Mouse (Mus musculus) limb, embryonic 11.5 days (tissue): ENCODE results near the gene Ppara. TPM values are rescaled to one million over a fixed set of nuclear protein-coding genes. Genes with fewer than 3 reads are reported as not detected.

ENCODE experiments used
- ATAC-seq: fragments of 200-750 bp; cut with Nextera tagmentation; 2 replicates; pipeline ENCODE4 v1.8.0; 2017; ENCODE audit warnings: low read depth; ENCODE audit not compliant: insufficient number of reproducible peaks, low FRiP score, low TSS enrichment
- DNase-seq: peaks from one replicate; pipeline ENCODE4 v3.0.0-alpha.2; 2015; ENCODE audit warnings: low spot score
- H3K27ac ChIP-seq: fragments of 300-500 bp; sonication (generic); replicated peaks from 2 replicates; pipeline ENCODE4 v1.5.1; 2014; ENCODE audit warnings: low read depth, mild to moderate bottlenecking, low read length
- H3K27me3 ChIP-seq: fragments of 300-500 bp; sonication (generic); 2 replicates; pipeline ENCODE4 v1.6.1; 2014; ENCODE audit warnings: mild to moderate bottlenecking, low read length, mixed read lengths; ENCODE audit not compliant: control insufficient read depth, insufficient read depth
- H3K36me3 ChIP-seq: fragments of 300-500 bp; sonication (generic); 2 replicates; pipeline ENCODE4 v1.6.1; 2014; ENCODE audit warnings: mild to moderate bottlenecking, low read length, moderate library complexity, mixed read lengths; ENCODE audit not compliant: control insufficient read depth, insufficient read depth
- H3K4me1 ChIP-seq: fragments of 300-500 bp; sonication (generic); 2 replicates; pipeline ENCODE4 v1.6.1; 2014; ENCODE audit warnings: low read length, mixed read lengths; ENCODE audit not compliant: control insufficient read depth, insufficient read depth
- H3K4me2 ChIP-seq: fragments of 300-500 bp; sonication (generic); 2 replicates; pipeline ENCODE4 v1.6.1; 2014; ENCODE audit warnings: low read depth, mild to moderate bottlenecking, moderate library complexity; ENCODE audit not compliant: severe bottlenecking
- H3K4me3 ChIP-seq: fragments of 300-500 bp; sonication (generic); 2 replicates; pipeline ENCODE4 v1.5.1; 2014; ENCODE audit warnings: low read depth, low read length
- H3K9ac ChIP-seq: fragments of 300-500 bp; sonication (generic); 2 replicates; pipeline ENCODE4 v1.6.1; 2014; ENCODE audit warnings: mild to moderate bottlenecking, low read length
- H3K9me3 ChIP-seq: fragments of 300-500 bp; sonication (generic); 2 replicates; pipeline ENCODE4 v1.6.1; 2016; ENCODE audit warnings: low read length; ENCODE audit not compliant: control insufficient read depth
- WGBS: fragments of 180-500 bp; shearing (Covaris S2); extraction: QIAGEN DNeasy Blood & Tissue Kit; methylation state at CpG from one replicate; pipeline ENCODE4 v1.1.7; 2014; 5-methylcytosine and 5-hydroxymethylcytosine counted together
- polyA plus RNA-seq: library from polyadenylated mRNA; unstranded; fragments of >200 nt; fragmentation: Nextera tagmentation; extraction: Ambion mirVana; gene quantifications from 2 replicates; pipeline ENCODE4 v1.2.1, GENCODE M21; 2014

Ppara gene
- polyA plus RNA-seq, 1 experiment from 2014 or later: 0.91 TPM

- WGBS: 89% methylated on average over 5 of the region's 5 CpGs
- H3K9ac ChIP-seq: no peak overlapping the region; the same call in 1 of the 2 replicates
- H3K36me3 ChIP-seq: no peaks in the 10 kb centered on the region
- ATAC-seq (no peak), DNase-seq (no peak)
- H3K9me3 ChIP-seq: no peaks in the 10 kb centered on the region
- H3K4me3 ChIP-seq: no peak overlapping the region
- H3K4me2 ChIP-seq: peak overlapping the region; percentile 91
- peaks cover 6% of the 10 kb centered on the region for H3K4me1 ChIP-seq
- no peaks in the 10 kb centered on the region for H3K27me3 ChIP-seq
- no peak overlapping the region for H3K27ac ChIP-seq
Observed at GRCm38 (mm10) chr15:85810462-85810805, 75.7 kb downstream of the Ppara start.

GRCm38 (mm10) chr15:85810806-85811521, 76.2 kb downstream of the Ppara start:
- H3K27me3 ChIP-seq: no peaks in the 10 kb centered on the region
- peak overlapping the region; percentile 21; the same call in 1 of the 2 replicates for H3K27ac ChIP-seq
- H3K9me3 ChIP-seq: no peaks in the 10 kb centered on the region
- H3K36me3 ChIP-seq: no peaks in the 10 kb centered on the region
- peak overlapping the region; percentile 74 for H3K9ac ChIP-seq
- peak overlapping the region; percentile 91 for H3K4me2 ChIP-seq
- peak; percentile 81; the same call in 1 of the 2 replicates for ATAC-seq
- 7% methylated on average over 36 of the region's 36 CpGs for WGBS
- peak; percentile 25 for DNase-seq
- H3K4me3 ChIP-seq: peak overlapping the region; percentile 82
- H3K4me1 ChIP-seq: peaks cover 6% of the 10 kb centered on the region

GRCm38 (mm10) chr15:85811535-85812277, 76.9 kb downstream of the Ppara start, which contains the start of gene Cdpf1:
TSS of gene Cdpf1 (minus strand) at chr15:85811697.
- peak within 1 kb of the TSS; percentile 74 for H3K9ac ChIP-seq
- peak within 1 kb of the TSS; percentile 82; the same call in 1 of the 2 replicates for H3K27ac ChIP-seq
- peak; percentile 91 for ATAC-seq
- peak within 1 kb of the TSS; percentile 82 for H3K4me3 ChIP-seq
- no peaks in the 10 kb centered on the region for H3K27me3 ChIP-seq
- peak within 1 kb of the TSS; percentile 91 for H3K4me2 ChIP-seq
- peaks cover 6% of the 10 kb centered on the region for H3K4me1 ChIP-seq
- WGBS: 4% methylated on average over 36 of the region's 36 CpGs
- no peaks in the 10 kb centered on the region for H3K9me3 ChIP-seq
- H3K36me3 ChIP-seq: no peaks in the 10 kb centered on the region
- DNase-seq: peak; percentile 99

GRCm38 (mm10) chr15:85813428-85813827, 78.6 kb downstream of the Ppara start:
- DNase-seq: no peak
- ATAC-seq: no peak
- Histone ChIP-seq H3K9me3 (no peaks in the 10 kb centered on the region; the same call in 1 of the 2 replicates), H3K27ac (no peak overlapping the region), H3K4me2 (no peak overlapping the region), H3K4me3 (no peak overlapping the region), H3K9ac (no peak overlapping the region), H3K27me3 (no peaks in the 10 kb centered on the region), H3K4me1 (peaks cover 6% of the 10 kb centered on the region), H3K36me3 (no peaks in the 10 kb centered on the region)
- WGBS: 75% methylated on average over 10 of the region's 10 CpGs

- ATAC-seq (peak; percentile 65; the same call in 1 of the 2 replicates), DNase-seq (peak; percentile 64)
- Histone ChIP-seq H3K27ac (no peak within 1 kb of the TSS), H3K4me2 (peak within 1 kb of the TSS; percentile 95), H3K27me3 (peaks cover 5% of the 10 kb centered on the region; the same call in 1 of the 2 replicates), H3K9ac (peak within 1 kb of the TSS; percentile 65), H3K9me3 (no peaks in the 10 kb centered on the region; the same call in none of the 2 replicates), H3K4me3 (peak within 1 kb of the TSS; percentile 45), H3K4me1 (no peaks in the 10 kb centered on the region), H3K36me3 (no peaks in the 10 kb centered on the region)
- WGBS: 3% methylated on average over 53 of the region's 65 CpGs
Observed at GRCm38 (mm10) chr15:85821203-85822010, 86.6 kb downstream of the Ppara start, which contains the start of gene Pkdrej. TSS of gene Pkdrej (minus strand) at chr15:85821734.

- Histone ChIP-seq H3K9ac (peak overlapping the region; percentile 65), H3K4me1 (no peaks in the 10 kb centered on the region), H3K4me2 (peak overlapping the region; percentile 95), H3K27me3 (peaks cover 5% of the 10 kb centered on the region; the same call in 1 of the 2 replicates), H3K4me3 (peak overlapping the region; percentile 45), H3K27ac (no peak overlapping the region), H3K36me3 (no peaks in the 10 kb centered on the region), H3K9me3 (no peaks in the 10 kb centered on the region; the same call in none of the 2 replicates)
- ATAC-seq (no peak), DNase-seq (no peak)
- WGBS: 12% methylated on average over 4 of the region's 4 CpGs
Observed at GRCm38 (mm10) chr15:85822011-85822359, 87.2 kb downstream of the Ppara start.

- Histone ChIP-seq H3K27ac (no peak overlapping the region), H3K36me3 (no peaks in the 10 kb centered on the region), H3K27me3 (0 out of 2 replicates have a peak, but pooled peaks cover 2% of the 10 kb centered on the region), H3K4me3 (no peak overlapping the region), H3K4me1 (no peaks in the 10 kb centered on the region), H3K4me2 (no peak overlapping the region), H3K9me3 (no peaks in the 10 kb centered on the region), H3K9ac (no peak overlapping the region)
- ATAC-seq (no peak), DNase-seq (no peak)
- WGBS: 66% methylated on average over 5 of the region's 5 CpGs
Observed at GRCm38 (mm10) chr15:85826676-85827075, 91.9 kb downstream of the Ppara start.

- H3K4me3 ChIP-seq: no peak overlapping the region
- H3K4me1 ChIP-seq: 0 out of 2 replicates have a peak, but pooled peaks cover 3% of the 10 kb centered on the region
- DNase-seq: no peak
- H3K27ac ChIP-seq: no peak overlapping the region
- no peaks in the 10 kb centered on the region for H3K27me3 ChIP-seq
- no peak for ATAC-seq
- WGBS: 85% methylated on average over 4 of the region's 4 CpGs
- no peaks in the 10 kb centered on the region for H3K9me3 ChIP-seq
- H3K36me3 ChIP-seq: no peaks in the 10 kb centered on the region
- no peak overlapping the region for H3K4me2 ChIP-seq
- no peak overlapping the region for H3K9ac ChIP-seq
Observed at GRCm38 (mm10) chr15:85828071-85828470, 93.3 kb downstream of the Ppara start.
